Mouse (Mus musculus) spleen, postnatal 0 days (tissue): Measurements from ENCODE around the gene Ssr2. TPM values are rescaled to one million over a fixed set of nuclear protein-coding genes. Genes with fewer than 3 reads are reported as not detected.

Experiments
- microRNA counts: library from miRNA; unstranded; fragments of <30 nt; microRNA quantifications from one replicate; lab custom pipeline; 2015
- polyA plus RNA-seq: library from polyadenylated mRNA; unstranded; fragments of >200 nt; fragmentation: Nextera tagmentation; extraction: Ambion mirVana; gene quantifications from 2 replicates; pipeline ENCODE4 v1.2.1, GENCODE M21; 2015

The Ssr2 gene
- 148 and 161 TPM in 2 replicates for polyA plus RNA-seq

DNA sequence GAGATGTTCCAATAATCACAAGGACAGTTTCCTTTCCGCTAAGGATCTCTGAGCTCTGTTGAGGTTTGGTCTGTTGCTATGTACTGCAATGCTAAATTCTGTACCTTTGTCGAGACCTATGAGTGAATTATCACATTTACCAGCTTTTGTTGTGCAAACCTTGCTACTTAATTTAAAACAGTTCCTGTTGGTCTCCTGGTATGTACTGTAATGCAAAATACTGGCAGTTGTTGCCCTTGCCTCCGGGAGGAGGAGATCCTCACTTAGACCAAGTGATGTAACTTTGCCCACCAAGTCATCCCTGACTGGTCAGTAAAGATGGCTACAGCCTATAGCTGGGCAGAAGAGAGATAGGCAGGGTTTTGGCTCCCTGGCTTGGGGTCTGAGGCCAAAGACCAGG, at the start of gene Ssr2:
TSS of gene Ssr2 (plus strand) at position 337 of the 400 bp plus-strand sequence.

DNA sequence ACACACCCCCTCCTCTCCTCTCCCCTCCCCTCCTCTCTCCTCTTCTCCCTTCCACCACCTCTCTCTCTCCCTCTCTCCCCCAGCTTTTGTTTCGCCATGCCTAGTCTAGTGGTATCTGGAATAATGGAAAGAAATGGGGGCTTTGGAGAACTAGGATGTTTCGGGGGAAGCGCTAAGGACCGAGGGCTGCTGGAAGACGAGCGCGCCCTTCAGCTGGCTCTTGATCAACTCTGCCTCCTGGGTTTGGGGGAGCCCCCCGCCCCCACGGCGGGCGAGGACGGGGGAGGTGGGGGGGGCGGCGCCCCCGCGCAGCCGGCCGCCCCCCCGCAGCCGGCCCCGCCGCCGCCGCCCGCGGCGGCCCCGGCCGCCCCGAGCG, 43.4 kb upstream of the Ssr2 start, which contains the start of gene Mex3a:
TSS of gene Mex3a (plus strand) at position 97 of the 376 bp plus-strand sequence.

DNA sequence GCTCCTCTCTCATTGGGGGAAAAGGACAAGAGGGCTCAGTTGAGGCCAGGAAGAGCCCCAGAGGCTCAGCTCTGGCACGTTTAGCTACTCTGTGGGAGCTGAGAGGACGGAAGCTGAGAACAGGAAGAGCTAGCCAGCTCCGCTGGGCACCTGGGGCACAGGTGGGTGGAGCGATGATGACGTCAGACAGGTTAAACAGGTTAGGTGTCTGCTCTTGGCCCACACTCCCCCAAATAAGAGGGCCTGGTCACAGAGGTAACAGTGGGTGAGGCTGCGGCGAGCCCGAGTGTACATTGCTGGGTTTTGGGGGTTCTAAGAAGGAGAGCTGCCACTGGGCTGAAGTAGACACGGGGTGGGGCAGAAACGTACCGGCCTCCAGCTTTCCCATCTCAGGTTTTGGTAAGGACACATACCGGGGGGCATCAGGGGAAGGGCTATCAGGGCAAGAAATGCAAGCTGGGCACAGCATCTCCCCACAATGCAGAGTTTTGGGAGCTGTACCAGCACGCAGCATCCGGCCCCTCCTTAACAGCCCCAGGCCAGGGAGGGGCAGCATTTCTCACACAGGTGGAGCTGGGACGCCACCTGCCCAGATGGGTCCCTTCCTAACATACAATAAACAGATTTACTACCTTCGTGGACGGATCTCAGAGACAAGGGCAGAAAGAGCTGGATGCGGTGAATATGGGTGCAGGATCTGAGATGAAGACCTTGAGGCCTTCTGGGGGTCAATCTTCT, 27.3 kb upstream of the Ssr2 start, which contains the start of gene Rab25:
TSS of gene Rab25 (minus strand) at position 121 of the 738 bp plus-strand sequence.

GRCm38 (mm10) chr3:88552676-88553524, 22.8 kb upstream of the Ssr2 start, which contains the start of gene Lamtor2:
Gene Lamtor2, minus strand, starts transcription at chr3:88553074.

DNA sequence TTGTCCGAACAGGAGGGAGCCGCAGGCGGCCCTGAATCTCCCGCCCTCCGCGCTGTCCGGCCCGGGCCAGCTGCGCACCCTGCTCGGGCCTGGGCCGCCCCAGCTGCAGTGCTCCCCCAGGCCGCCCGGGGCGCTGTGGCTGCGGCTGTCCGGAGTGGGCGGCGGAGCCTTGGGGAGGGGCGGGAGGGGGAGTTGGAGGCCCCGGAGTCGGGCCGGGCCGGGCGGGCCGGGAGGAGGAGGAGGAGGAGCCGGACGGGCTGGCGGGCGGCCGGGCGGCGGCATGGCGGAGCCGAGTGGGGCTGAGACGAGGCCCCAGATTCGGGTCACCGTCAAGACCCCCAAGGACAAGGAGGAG, 22.2 kb upstream of the Ssr2 start, which contains the start of gene Ubqln4:
TSS of gene Ubqln4 (plus strand) at position 234 of the 355 bp plus-strand sequence.

GRCm38 (mm10) chr3:88605666-88606065, 30.0 kb downstream of the Ssr2 start, which contains the start of gene Arhgef2:
Gene Arhgef2, plus strand, starts transcription at chr3:88605966.

MicroRNAs within 50 kb of the gene (microRNA counts, 519-probe panel; counts per million panel counts)
- 88.3 counts per million for microRNA mmu-miR-1905 (lab: Ali Mortazavi, UCI)

Other genes with a start within 250 kb of the Ssr2 start
- 1.7 and 2.1 TPM in 2 replicates for gene Tmem79, start 239.7 kb upstream of the Ssr2 start, polyA plus RNA-seq
- 23.4 and 27.3 TPM in 2 replicates for gene Smg5, start 239.6 kb upstream of the Ssr2 start, polyA plus RNA-seq
- gene Paqr6, start 211.3 kb upstream of the Ssr2 start, polyA plus RNA-seq, result 9.5 and 10.4 TPM in 2 replicates
- gene Bglap3, start 203.1 kb upstream of the Ssr2 start, polyA plus RNA-seq, result not detected in 2 replicates
- not detected in 2 replicates for gene Bglap2, start 197.2 kb upstream of the Ssr2 start, polyA plus RNA-seq
- gene Bglap, start 191.4 kb upstream of the Ssr2 start, polyA plus RNA-seq, result 0.50 and 0.57 TPM in 2 replicates
- 130 and 143 TPM in 2 replicates for gene Pmf1, start 165.5 kb upstream of the Ssr2 start, polyA plus RNA-seq
- gene Slc25a44, start 150.7 kb upstream of the Ssr2 start, polyA plus RNA-seq, result 11.0 and 12.1 TPM in 2 replicates
- 15.6 and 16.4 TPM in 2 replicates for gene Sema4a, start 114.7 kb upstream of the Ssr2 start, polyA plus RNA-seq
- gene Lmna, start 65.9 kb upstream of the Ssr2 start, polyA plus RNA-seq, result 161 and 176 TPM in 2 replicates
- 2.4 and 3.2 TPM in 2 replicates for gene Mex3a, start 43.5 kb upstream of the Ssr2 start, polyA plus RNA-seq
- 0.28 and 0.63 TPM in 2 replicates for gene Rab25, start 27.6 kb upstream of the Ssr2 start, polyA plus RNA-seq
- 105 and 113 TPM in 2 replicates for gene Lamtor2, start 22.8 kb upstream of the Ssr2 start, polyA plus RNA-seq
- gene Ubqln4, start 22.1 kb upstream of the Ssr2 start, polyA plus RNA-seq, result 15.9 and 16.0 TPM in 2 replicates
- 34.8 and 51.4 TPM in 2 replicates for gene Arhgef2, start 30.1 kb downstream of the Ssr2 start, polyA plus RNA-seq
- not detected in 2 replicates for gene Rxfp4, start 77.3 kb downstream of the Ssr2 start, polyA plus RNA-seq
- gene Khdc4, start 109.9 kb downstream of the Ssr2 start, polyA plus RNA-seq, result 34.2 and 39.9 TPM in 2 replicates
- gene Rit1, start 141.0 kb downstream of the Ssr2 start, polyA plus RNA-seq, result 44.7 and 51.9 TPM in 2 replicates
- 0.59 and 1.4 TPM in 2 replicates for gene Syt11, start 199.3 kb downstream of the Ssr2 start, polyA plus RNA-seq